Mouse (Mus musculus): ENCODE measurements around the gene Kcnk7.

DNA sequence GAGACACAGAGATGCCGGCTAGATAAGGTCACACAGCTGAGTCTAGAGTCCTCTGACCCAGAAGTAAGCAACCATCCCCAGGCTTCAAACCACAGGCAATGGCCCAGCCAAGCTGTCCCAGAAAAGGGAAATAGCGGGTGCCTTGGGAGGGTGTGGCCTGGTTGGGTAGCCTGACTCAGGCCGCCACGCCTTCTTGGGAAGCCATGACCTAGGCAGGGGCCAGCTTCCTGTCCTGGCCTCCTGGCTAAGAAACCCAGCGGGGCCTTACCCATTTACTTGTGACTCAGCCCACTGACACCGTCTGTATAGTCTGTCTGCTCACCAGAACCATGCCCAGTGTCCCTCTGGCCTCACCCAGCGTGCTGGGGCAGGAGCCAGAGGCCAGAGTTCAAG, 20.4 kb downstream of the Kcnk7 start:
- TF ChIP-seq CTCF (IDR thresholded peaks at IDR 0.05; ENCODE audit: borderline replicate concordance, control insufficient read depth, extremely low read depth, insufficient read depth, low read length, poor library complexity): no peak
- no peak for TF ChIP-seq POLR2A (IDR thresholded peaks at IDR 0.05; ENCODE audit: control insufficient read depth, extremely low read depth, insufficient read depth, low read length, poor library complexity)

All from thymus, adult 2 months (tissue).